Mouse (Mus musculus): ENCODE data around the gene Olfr603.
"Not testable (repeated sequence)": the region's sequence is repeated elsewhere in the genome, so short reads cannot be mapped to it uniquely, and the experiment has no call there.

The Olfr603 gene

GRCm38 (mm10) chr7:103386077-103386476, at the start of gene Olfr603:
Gene Olfr603, minus strand, starts transcription at chr7:103386177.
- no peak for DNase-seq

GRCm38 (mm10) chr7:103414772-103415171, 28.8 kb upstream of the Olfr603 start, which contains the start of gene Usp17lc:
Gene Usp17lc, plus strand, starts transcription at chr7:103415072.
- not testable (repeated sequence) for DNase-seq

GRCm38 (mm10) chr7:103406521-103407055, 20.6 kb upstream of the Olfr603 start:
- not testable (repeated sequence) for DNase-seq

- no peak for DNase-seq
Observed at GRCm38 (mm10) chr7:103398981-103399380, 13.0 kb upstream of the Olfr603 start.

GRCm38 (mm10) chr7:103397758-103398157, 11.8 kb upstream of the Olfr603 start:
- DNase-seq = no peak

- DNase-seq = no peak
Observed at GRCm38 (mm10) chr7:103362555-103362954, 23.4 kb downstream of the Olfr603 start, which contains the start of gene Olfr601. Gene Olfr601, minus strand, starts transcription at chr7:103362655.

GRCm38 (mm10) chr7:103349569-103349968, 36.4 kb downstream of the Olfr603 start, which contains the start of gene Olfr600:
Gene Olfr600, minus strand, starts transcription at chr7:103349669.
- DNase-seq = no peak

- no peak for DNase-seq
Observed at GRCm38 (mm10) chr7:103335617-103336016, 50.4 kb downstream of the Olfr603 start, which contains the start of gene Olfr599. Gene Olfr599, plus strand, starts transcription at chr7:103335917.
